Mouse (Mus musculus) testis, postnatal 14 days (tissue): ENCODE measurements around the gene Gemin8.

ENCODE experiments used
- DNase-seq: peaks from one replicate; pipeline ENCODE4 v3.0.0; 2021; ENCODE audit warnings: low spot score

Gene Gemin8

DNA sequence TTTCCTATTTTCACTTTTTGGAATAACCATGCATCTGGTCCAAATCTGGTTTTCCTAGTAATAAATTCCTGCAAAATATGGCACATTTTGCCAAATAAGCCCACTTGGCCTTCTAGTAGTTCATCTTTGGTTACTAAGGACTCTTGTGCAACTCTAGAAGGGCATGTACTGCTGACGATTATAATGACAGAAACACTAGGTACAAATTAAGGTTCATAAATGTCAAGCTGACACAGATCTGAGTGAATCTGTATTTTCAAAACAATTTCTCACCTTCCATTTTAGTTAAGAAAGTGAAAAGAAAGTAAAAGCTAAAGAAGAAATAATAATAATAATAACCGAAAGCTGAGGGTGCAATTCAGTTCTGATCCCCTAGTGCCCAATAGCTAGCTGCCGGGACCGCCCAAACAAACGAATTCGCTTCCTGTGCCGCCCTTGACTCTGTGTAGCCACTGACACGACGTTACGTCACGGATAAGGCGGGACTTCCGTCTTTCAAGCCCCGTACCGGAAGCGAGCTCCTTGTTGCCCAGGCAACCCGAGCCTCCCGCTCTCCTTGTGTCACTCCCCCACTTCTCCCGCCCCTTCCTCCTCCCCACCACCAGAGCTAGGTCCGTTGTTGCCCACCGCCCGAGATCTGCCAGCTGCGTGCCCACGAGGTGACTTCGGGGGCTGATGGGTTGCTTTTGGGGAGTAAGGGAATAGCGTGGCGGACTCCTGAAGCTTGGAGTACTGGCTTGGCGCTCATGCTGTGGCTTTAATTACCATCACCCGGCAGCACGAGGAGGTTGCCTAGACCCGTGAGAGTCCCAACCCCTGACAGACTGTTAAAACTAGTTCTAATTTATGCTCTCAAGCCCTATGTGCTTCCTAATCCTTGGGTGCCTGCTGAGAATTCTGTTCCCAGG lies at the start of gene Gemin8:
Gene Gemin8 (plus strand): TSS at position 563 of the 908 bp plus-strand sequence.
- peak; percentile 93 for DNase-seq

DNA sequence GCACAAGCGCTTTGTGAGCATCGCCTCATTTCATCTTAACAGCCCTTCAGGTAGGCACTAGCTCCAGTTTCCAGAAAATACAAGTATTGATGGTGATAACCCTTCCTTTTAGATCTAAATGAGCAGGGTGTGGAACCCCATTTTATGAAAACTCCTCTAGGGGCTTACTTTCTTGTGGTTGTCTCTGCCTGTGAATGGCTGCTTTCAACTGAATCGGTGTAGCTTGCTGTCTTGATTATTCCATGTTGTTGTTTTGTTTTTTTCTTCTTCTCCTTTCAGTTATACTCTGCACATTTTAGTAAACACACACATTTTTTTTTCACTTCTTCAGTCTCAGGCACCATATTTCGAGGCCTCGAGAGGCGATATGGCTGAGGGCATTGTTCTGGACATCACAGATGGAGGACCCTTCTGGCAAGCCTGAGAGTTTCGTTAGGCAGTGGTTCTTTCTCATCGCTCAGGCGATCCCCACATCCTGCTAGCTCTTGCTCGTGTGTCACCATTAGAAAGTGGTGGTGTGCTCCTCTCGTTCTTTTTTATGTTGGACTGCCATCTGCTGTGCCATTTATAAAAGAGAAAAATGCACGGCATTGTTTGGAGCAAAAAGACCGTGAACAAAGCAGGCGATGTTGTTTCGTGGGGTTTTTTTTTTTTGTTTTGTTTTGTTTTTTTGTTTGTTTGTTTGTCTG lies 23.0 kb upstream of the Gemin8 start:
- no peak for DNase-seq

DNA sequence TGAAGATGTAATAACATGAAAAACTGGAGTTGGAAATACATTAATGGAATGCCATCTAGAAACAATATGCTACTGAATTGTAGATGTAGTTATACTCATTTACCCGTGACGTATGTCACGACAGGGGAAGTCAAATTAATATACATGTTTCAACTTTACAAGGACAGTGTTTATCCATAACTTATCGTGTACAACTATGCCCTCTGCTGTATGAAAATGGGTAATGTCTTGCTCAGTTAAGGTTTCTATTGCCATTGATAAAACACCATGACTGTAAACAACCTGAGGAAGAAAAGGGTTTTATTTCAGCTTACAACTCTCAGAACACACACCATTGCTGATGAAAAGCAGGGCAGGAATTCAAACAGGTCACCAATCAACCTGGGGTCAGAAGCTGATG lies 7.5 kb upstream of the Gemin8 start:
- no peak for DNase-seq

DNA sequence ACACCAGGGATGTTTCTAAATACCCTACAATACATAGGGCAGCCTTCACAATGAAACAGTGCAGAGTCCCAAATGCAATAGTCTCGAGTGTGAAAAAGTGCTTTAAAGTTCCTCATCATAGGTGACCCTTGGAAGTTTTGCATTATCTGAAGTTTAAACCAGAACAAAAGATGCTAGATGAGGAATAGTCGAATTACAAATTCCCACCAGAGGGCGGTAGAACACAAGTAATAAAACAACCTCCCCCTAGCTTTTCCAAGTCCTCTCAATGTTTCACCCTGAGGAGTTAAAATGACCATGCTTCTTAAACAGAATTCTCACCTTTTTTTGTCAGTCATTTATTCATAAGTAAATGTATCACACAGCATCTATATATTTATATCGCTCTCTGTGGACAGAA lies 2.9 kb upstream of the Gemin8 start:
- no peak for DNase-seq

DNA sequence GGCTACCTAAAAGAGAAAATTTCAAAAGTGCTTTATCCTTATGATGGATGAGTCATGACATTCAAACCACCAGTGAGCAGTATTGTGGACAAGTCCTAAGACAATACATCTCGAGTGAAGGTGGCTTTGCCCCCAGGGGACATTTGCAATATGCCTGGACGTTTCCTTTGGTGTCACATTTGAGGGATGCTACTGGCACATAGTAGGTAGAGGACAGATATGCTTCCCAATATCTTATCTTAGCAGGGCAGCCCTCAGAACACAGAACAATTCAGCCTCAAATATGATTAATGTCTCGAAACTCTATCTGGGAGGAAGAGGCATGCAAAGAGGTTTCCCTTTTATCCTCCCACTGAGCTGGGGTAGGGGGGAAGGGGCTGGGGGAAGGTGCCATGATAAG lies 2.3 kb upstream of the Gemin8 start:
- DNase-seq, result no peak

DNA sequence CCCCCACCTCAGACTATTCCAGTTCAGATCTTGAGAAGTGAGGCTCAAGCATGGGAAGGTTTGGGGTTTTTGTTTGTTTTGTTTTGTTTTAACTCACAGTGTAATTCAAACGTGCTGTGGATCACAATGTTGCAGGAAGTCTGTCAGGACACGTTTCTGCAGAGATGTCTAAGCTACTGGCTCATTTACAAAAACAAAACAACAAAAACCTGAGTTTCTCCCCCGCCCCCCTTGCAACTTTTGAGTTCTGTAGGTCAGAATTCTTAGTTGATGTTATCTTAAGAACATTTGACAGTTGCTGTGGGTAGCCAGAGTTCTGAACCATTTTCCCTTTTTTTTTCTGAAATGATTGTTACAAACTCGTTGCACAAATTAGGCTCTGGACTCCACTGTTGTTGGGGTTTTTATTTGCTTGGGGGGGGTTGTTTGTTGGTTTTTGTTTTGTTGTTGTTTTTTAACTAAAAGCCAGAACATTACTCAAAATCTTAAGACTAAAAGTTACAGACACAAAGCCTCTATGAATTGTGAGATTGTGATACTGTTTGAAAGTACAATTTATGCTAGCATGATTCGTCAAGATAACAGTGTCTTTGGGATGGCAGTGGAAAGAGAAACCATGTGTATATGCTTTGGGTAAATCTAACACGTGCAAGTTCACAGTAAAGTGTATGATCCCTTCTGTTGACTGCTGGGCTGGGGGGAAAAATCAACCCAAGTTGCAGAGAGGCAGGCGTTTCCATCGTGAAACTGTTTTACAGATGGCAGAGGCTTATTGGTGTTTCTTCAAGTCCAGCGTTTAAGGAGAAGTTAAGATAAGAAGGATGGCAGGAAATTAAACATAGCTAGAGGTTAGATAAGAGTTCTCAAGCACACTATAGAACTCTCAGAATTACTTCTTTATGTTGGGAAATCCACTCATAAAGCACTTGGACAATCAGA lies 815 bp downstream of the Gemin8 start:
- no peak for DNase-seq

DNA sequence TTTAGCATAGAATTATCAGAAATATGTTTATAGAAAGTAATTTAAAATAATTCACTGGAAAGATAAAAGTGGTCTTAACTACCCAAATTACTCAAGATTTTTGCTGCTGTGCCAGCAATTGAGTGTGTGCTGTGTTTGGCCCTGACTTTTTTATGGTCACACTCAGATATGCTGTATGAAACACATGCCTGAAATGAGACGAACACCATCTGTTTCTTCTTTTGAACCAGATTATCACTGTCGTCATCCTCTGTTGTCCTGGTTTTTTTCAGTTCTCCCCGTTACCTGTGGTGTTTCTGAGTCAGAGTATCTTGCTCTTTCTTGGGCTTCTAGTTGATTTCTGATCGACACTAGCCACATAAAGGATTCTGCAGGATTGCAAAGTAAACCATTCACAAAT lies 1.8 kb downstream of the Gemin8 start:
- no peak for DNase-seq

DNA sequence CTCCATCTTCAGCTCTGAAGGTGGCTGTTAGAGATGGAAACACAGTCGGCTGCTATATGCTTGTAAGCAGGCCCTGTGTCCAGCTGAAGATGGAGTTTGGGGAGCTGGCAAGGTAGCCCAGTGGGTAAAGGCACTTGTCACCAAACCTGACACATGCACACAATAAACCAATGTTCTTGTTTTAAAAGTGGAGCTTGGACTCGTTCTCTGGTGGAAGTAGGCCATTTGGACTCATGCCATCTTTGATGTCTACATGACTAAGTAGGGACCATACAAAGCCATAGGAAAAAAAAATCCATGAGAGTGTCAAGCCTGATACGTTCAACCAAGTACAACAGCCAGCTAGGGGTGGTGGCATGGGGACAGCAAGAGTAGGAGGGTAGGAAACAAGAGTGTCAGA lies 2.4 kb downstream of the Gemin8 start:
- DNase-seq, result no peak

DNA sequence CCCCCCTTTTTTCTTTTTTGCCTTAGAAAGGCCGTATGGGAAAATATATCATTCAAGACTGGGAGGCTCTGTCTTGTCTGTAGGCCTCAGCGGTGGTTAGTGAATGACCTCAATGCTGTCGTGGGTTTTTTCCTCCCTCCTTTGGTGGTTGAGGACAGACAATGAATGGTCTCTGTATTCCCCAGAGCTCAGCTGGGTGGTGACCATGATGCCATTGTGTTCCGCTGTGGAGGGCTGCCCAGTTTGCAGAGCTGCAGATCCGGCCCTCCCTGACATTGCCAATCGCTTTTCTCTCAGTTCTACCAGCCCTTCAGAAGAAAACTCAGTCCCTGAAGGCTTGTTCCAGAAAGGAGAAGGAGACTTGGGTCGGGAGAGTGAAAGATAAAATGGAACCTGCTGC lies 3.5 kb downstream of the Gemin8 start:
- DNase-seq, result peak; percentile 5

DNA sequence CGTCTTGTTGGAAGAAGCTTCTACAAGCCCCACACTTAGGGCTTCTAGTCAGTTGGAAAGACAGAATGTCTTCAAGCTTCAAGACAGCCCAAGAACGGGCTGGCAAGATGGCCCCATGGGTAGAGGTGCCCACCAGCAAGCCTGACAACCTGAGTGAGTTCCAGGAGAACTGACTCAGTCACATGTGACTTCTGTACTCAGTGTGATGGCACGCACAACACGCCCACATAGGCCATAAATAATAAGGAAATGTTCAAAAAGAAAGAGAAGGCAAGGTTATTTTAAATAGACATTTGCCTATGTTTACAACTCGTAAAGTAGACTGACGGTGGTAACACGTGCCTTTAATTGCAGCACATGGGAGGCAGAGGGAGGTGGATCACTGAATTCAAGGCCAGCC lies 7.7 kb downstream of the Gemin8 start:
- DNase-seq, result no peak

DNA sequence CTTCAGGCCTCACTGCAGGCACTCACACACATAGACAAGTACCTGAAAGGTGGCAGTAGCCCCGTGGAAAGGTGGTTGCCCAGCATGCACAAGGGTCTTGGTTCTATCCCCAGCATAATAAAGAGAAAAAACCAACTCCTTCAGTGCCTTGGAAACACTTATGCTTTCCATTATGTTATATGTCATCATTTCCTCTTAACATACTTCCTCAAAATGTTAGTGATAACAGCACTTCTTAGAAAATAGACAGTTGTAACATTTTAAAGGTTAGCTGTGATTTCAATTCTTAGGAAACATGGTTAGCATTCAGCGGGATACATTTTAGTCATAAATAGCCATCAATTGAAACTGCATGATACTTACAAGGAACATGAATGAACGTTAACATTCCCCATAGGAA lies 12.8 kb downstream of the Gemin8 start:
- DNase-seq, result no peak

DNA sequence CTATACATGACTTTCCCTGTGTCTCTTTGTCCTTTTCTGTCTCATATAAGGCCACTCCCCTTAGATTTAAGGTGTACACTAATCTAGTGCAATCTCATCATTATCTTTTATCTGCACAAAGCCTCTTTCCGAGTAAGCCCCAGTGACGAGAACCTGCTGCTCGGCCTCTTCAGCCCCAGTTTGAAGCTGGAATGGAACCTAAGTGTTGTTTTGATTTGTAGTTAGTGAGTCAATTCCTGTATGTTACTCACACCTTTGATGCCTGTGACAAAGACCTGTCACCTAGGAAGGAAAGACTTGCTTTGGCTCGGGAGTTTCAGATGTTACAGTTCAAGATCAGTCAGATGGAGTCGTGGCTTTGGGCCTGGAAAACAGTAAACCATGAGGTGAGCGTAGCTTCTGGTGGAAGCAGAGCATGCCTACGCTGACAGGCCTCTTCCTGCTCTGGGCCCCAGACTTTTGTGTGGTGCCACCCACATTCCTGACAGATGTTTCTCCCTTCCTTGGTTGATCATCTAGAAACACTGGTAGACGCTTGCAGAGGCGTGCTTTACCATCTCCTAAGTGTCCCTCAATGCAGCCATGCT lies 15.2 kb downstream of the Gemin8 start:
- DNase-seq, result no peak

DNA sequence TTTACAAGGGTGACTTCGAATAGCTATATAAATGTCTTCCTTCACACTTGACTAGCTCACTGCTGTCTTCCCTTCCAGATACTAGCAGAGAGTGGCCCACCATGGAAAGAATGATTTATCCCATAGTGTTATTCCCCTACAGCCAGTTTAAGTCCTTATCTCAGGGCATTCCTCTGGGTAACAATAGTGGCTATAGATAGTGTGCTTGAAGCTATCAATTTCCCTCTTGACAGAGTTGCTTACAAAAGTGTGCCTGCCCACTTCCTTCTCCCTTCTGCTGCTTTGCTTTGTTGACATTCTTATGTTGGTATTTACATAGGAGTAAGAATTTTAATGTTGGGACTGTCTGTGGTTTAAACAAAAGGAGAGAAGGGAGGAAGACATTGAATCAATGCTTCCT lies 17.5 kb downstream of the Gemin8 start:
- no peak for DNase-seq

DNA sequence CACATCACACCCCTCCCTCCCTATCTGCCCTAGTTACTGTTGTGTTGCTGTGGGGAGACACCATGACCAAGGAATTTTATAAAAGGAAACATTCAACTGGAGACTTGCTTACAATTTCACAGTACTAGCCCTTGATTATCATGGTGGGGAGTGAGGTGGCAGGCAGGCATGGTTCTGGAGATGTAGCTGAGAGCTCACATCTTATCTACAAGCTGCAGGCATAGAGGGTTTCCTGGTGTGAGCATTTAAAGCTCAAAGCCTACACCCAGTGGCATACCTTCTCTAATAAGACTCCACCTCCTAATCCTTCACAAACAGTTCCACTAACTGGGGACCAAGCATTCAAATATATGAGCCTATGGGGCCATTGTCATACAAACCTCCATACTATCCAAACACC lies 26.1 kb downstream of the Gemin8 start:
- no peak for DNase-seq

DNA sequence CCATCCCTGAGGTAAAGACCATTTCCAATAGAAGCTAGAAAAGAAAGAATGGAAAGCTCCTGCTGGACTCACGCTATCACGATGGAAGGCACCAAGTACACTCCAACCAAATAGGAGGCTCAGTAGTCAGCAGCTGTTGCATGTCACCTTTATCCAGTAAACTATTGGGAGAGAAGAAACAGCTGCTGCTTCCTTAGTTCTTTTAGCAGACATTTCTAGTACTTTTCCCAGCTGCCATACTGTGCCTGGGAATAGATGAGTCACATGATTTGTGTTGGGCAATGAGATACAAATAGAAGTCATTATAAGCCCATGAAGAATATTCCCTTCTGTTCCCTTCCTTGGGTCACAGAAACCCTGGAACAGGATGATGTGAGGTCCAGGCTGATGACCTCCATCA lies 28.0 kb downstream of the Gemin8 start:
- DNase-seq, result no peak

DNA sequence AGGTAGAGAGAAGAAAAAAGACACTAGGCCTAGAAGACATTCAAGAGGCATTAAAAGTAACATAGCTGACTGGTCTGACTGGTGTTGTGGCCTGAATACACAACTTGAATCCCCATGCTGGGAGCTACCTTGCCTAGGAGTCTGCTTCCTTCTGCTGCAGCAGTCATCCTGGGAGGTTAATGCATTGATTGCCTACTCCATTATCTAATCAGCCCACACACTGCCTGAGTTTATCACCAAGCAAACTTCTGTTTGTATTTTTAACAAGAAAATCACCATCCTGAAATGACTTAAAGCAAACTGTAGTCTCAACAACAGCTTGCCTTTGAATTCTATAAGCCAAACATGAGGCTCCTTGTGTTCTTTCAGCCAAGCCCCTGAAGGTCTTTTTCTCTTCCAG lies 29.6 kb downstream of the Gemin8 start:
- DNase-seq, result no peak

DNA sequence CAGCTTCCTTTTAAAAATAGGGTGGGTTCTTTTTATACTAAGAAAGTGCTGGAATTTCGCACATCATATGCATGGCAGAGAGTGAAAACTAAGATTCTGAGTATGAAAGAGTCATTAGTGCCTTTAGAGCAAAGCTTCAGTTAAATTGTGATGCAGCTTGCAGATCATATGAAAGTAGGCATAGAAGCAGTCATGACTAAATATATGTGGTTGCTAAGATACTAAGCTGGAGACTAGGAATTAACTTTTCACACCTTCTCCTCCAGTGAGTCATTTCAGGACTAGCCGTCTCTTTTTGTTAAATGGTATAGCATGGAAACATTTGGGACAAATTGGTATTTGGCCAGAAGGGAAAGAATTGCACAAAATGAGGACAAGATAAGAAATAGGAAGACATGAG lies 44.3 kb downstream of the Gemin8 start:
- DNase-seq, result no peak

DNA sequence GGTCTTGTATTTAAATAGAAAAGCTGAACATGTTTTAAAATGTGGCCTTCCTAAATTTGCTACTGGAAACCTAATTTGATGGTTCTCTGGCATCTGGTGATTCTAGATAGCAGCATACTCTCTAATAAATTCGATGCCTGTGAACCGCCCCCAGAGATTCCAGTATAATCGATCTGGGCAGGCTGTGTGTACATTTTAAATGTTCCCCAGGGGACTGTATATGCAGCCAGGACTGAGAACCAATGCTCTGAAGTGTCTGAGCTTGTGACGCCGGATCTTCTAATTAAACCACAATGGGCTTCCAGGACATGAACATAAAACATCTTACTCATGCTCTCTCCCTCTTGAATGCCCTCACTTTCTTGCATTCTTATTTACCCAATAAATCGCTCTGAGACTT lies 46.0 kb downstream of the Gemin8 start:
- no peak for DNase-seq

DNA sequence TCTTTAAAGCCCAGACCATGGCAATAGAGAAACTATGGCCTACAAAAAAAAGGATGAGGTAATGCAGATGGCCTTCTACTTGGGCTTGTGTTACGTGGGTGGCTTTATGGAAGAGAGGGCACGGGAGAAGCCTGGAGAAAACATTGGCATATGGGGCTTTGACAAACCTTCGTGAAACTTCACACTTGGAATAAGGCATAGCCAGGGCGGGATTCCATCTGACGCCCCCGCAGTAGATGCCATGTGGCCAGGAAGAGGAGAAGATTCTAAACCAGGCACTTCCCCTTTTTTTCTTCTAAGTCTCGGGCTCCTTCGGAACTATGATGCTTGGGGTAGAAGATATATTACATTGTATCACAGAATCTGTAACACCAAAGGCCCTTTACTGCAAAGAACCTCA lies 46.5 kb downstream of the Gemin8 start:
- no peak for DNase-seq

DNA sequence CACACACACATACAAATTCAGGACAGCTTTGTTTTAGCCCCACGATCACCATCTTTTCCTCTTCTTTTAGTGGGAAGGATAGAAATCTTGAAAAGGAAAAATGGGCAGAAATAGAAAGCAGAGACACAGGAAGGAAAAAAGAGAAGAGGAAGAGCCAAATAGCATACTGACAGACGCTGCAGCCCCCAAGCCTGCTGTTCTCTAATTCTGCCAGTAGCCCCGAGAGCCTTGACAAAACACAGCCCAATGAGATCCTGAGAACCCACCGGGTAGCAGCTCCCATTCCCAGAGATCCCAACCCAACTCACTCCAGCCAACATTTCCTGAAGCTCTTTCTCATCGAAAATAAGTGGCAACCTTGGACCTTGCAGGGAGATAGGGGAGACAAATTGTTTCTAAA lies 49.1 kb downstream of the Gemin8 start:
- DNase-seq, result no peak

DNA sequence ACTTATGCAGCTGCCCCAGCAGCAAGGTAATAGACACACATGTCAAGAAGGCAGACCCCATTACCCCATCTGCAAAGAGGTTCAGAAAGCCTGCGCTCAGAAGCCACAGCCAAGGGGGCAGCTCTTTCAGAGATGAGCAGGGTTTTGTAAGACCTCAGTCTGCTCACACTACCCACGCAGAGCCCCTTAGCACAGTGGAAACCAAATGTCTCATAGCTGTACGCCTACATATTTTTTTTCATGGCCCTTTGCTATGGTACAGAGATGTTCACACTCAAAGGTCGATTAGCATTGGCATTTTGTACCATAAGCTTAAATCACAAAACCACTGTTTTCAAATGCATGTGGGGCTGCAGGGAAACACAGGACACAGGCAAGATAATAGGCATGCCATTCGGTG lies 56.6 kb downstream of the Gemin8 start:
- DNase-seq, result no peak

DNA sequence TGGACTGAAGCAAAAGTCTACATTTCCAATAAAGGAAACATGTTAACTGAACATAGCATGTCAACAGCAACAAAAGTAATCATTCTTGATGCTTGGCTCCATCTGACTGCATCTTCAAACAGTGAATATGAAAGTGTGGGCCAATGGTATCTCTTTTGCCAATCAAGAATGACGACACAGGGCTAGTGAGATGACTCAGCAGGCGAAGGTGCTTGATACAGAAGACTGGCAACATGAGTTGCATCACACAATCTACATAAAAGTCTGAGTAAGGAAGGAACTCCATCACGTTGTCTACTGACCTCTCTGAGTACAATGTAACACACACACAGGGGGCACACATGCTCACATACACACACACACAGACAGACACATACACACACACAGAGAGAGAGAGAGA lies 59.5 kb downstream of the Gemin8 start:
- DNase-seq, result no peak
